Mouse (Mus musculus): ENCODE measurements at regions not wholly inside any gene's neighbourhood (a gene's known extent, or its start where the extent isn't known, plus 50 kb on each side); places are given as distances from the start of the nearest gene placed in this dataset.

DNA sequence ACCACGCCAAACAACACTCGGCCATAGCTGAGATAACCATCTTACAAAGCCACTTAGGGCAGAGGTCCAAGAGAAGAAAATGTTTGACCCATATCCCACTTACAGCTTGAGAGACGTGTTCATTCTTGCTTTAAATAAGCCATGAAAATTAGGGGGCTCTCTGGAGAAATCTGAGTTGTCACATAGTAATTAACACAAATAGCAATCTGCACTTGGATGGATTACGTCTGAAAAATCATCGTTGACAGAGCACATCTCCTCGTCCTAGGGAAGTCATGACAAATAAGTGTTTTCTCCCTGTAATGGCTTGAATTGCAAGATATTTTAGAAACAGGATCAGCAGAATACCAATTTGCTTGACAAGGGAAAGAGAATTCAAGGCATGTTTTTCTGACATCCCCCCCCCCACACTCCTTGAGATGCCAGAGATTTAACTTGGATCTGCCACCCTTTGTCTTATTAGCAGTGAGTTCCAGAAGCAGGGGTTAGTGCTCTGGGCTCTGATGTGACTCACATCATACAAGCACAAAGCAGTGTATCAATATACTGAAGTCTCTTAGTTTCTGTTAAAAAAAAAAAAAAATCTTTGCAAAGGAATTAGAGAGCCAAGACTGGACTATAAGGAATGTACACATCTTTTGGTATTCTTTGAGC is 3025.9 kb upstream of the Lrrc6 start:
- Histone ChIP-seq H3K27me3 (replicated peaks) (no peaks in the 10 kb centered on the region), H3K36me3 (replicated peaks in 1 of 2; ENCODE audit: control insufficient read depth in 1 of 2, insufficient read depth in 1 of 2, low read length in 1 of 2) (no peaks in the 10 kb centered on the region), H3K4me2 (ENCODE audit: insufficient read depth, low read depth, poor library complexity, severe bottlenecking) (no peak overlapping the region), H3K9me3 (replicated peaks; ENCODE audit: low read length) (peaks cover 36% of the 10 kb centered on the region), H3K27ac (ENCODE audit: insufficient read depth, low read depth) (no peak overlapping the region), H3K4me1 (ENCODE audit: control insufficient read depth in 1 of 2, insufficient read depth in 2 of 2) (no peaks in the 10 kb centered on the region), H3K4me3 (replicated peaks in 1 of 3; ENCODE audit: low read depth in 2 of 3, low read length in 2 of 3, poor library complexity in 1 of 3) (no peak overlapping the region), H3K79me2 (replicated peaks; ENCODE audit: control insufficient read depth, extremely low read depth, insufficient read depth, poor library complexity, severe bottlenecking) (no peaks in the 10 kb centered on the region), H3K9ac (ENCODE audit: insufficient read depth, low read depth) (no peak overlapping the region)
- no peak for DNase-seq (ENCODE audit: extremely low read depth)
- no peak for TF ChIP-seq MAFK (IDR thresholded peaks at IDR 0.05; ENCODE audit: insufficient replicate concordance, low read length)
- TF ChIP-seq POLR2AphosphoS2 (IDR thresholded peaks at IDR 0.05; ENCODE audit: low read depth, low read length), result no peak
- TF ChIP-seq ETS1 (conservative IDR thresholded peaks at IDR 0.05; ENCODE audit: low read depth, low read length), result no peak
- no peak for TF ChIP-seq USF1 (IDR thresholded peaks at IDR 0.05; ENCODE audit: low read depth, low read length)
- no peak for TF ChIP-seq TCF12 (IDR thresholded peaks at IDR 0.05; ENCODE audit: low read depth, low read length)
- TF ChIP-seq MYC (IDR thresholded peaks at IDR 0.05; ENCODE audit: low read depth, low read length), result no peak
- TF ChIP-seq SIN3A (IDR thresholded peaks at IDR 0.05; ENCODE audit: low read length), result no peak
- dilution Hi-C loops (cut with MboI; ENCODE audit: extremely low pct_ligation_motif_present, extremely low pct_unique_long_range_greater_than_20kb, low sequenced_read_pairs), result no loop called here
- in situ Hi-C loops (cut with MboI; ENCODE audit: low pct_ligation_motif_present, low pct_unique_long_range_greater_than_20kb, low sequenced_read_pairs), result no loop called here

GRCm38 (mm10) chr15:69484421-69485074 is 2983.8 kb upstream of the Lrrc6 start:
- no peak for DNase-seq (ENCODE audit: extremely low read depth)
- Histone ChIP-seq H3K4me3 (replicated peaks in 1 of 3; ENCODE audit: low read depth in 2 of 3, low read length in 2 of 3, poor library complexity in 1 of 3) (no peak overlapping the region), H3K79me2 (replicated peaks; ENCODE audit: control insufficient read depth, extremely low read depth, insufficient read depth, poor library complexity, severe bottlenecking) (no peaks in the 10 kb centered on the region), H3K27me3 (replicated peaks) (no peaks in the 10 kb centered on the region), H3K4me2 (ENCODE audit: insufficient read depth, low read depth, poor library complexity, severe bottlenecking) (no peak overlapping the region), H3K27ac (ENCODE audit: insufficient read depth, low read depth) (no peak overlapping the region), H3K36me3 (replicated peaks in 1 of 2; ENCODE audit: control insufficient read depth in 1 of 2, insufficient read depth in 1 of 2, low read length in 1 of 2) (no peaks in the 10 kb centered on the region), H3K4me1 (ENCODE audit: control insufficient read depth in 1 of 2, insufficient read depth in 2 of 2) (no peaks in the 10 kb centered on the region), H3K9ac (ENCODE audit: insufficient read depth, low read depth) (no peak overlapping the region), H3K9me3 (replicated peaks; ENCODE audit: low read length) (peaks cover 38% of the 10 kb centered on the region)
- in situ Hi-C loops (cut with MboI; ENCODE audit: low pct_ligation_motif_present, low pct_unique_long_range_greater_than_20kb, low sequenced_read_pairs), result no loop called here
- dilution Hi-C loops (cut with MboI; ENCODE audit: extremely low pct_ligation_motif_present, extremely low pct_unique_long_range_greater_than_20kb, low sequenced_read_pairs), result no loop called here
- TF ChIP-seq SMC3 (IDR thresholded peaks at IDR 0.05; ENCODE audit: low read depth, low read length) (no peak), MXI1 (IDR thresholded peaks at IDR 0.05; ENCODE audit: low read depth, low read length) (no peak), JUND (conservative IDR thresholded peaks at IDR 0.05; ENCODE audit: low read depth, low read length) (no peak), CHD2 (IDR thresholded peaks at IDR 0.05; ENCODE audit: low read length) (no peak), KAT2A (IDR thresholded peaks at IDR 0.05; ENCODE audit: insufficient replicate concordance, low read length) (no peak), GABPA (IDR thresholded peaks at IDR 0.05; ENCODE audit: insufficient replicate concordance, low read depth, low read length) (no peak), PAX5 (IDR thresholded peaks at IDR 0.05; ENCODE audit: low read length) (no peak), USF1 (IDR thresholded peaks at IDR 0.05; ENCODE audit: low read depth, low read length) (no peak), UBTF (IDR thresholded peaks at IDR 0.05; ENCODE audit: low read depth, low read length) (no peak), JUN (IDR thresholded peaks at IDR 0.05; ENCODE audit: insufficient read depth, low read depth, low read length) (no peak), USF2 (conservative IDR thresholded peaks at IDR 0.05; ENCODE audit: low read depth, low read length) (no peak), MAX (IDR thresholded peaks at IDR 0.05; ENCODE audit: low read length) (no peak), SIN3A (IDR thresholded peaks at IDR 0.05; ENCODE audit: low read length) (no peak), NRF1 (IDR thresholded peaks at IDR 0.05; ENCODE audit: low read depth, low read length) (no peak), MAZ (IDR thresholded peaks at IDR 0.05; ENCODE audit: low read depth, low read length) (no peak)
